Mouse (Mus musculus): ENCODE results near the gene Ccdc84. TPM values are rescaled to one million over a fixed set of nuclear protein-coding genes. Genes with fewer than 3 reads are reported as not detected.
A peak's percentile ranks its signal among the peaks of the same experiment; 100 is the strongest.
"Not testable (repeated sequence)": the region's sequence is repeated elsewhere in the genome, so short reads cannot be mapped to it uniquely, and the experiment has no call there.

The Ccdc84 gene
- total RNA-seq, 2 experiments from 2014 or later = 20.7 to 22.4 TPM

- DNase-seq (ENCODE audit: low spot score in 2 of 2) = no peak
Measured at GRCm38 (mm10) chr9:44410647-44411336, 7.6 kb downstream of the Ccdc84 start.

- not testable (repeated sequence) for DNase-seq (ENCODE audit: low spot score in 2 of 2)
Measured at GRCm38 (mm10) chr9:44408693-44409092, 9.7 kb downstream of the Ccdc84 start.

GRCm38 (mm10) chr9:44407752-44408097, 10.6 kb downstream of the Ccdc84 start:
- no peak for DNase-seq (ENCODE audit: low spot score in 2 of 2)

DNA sequence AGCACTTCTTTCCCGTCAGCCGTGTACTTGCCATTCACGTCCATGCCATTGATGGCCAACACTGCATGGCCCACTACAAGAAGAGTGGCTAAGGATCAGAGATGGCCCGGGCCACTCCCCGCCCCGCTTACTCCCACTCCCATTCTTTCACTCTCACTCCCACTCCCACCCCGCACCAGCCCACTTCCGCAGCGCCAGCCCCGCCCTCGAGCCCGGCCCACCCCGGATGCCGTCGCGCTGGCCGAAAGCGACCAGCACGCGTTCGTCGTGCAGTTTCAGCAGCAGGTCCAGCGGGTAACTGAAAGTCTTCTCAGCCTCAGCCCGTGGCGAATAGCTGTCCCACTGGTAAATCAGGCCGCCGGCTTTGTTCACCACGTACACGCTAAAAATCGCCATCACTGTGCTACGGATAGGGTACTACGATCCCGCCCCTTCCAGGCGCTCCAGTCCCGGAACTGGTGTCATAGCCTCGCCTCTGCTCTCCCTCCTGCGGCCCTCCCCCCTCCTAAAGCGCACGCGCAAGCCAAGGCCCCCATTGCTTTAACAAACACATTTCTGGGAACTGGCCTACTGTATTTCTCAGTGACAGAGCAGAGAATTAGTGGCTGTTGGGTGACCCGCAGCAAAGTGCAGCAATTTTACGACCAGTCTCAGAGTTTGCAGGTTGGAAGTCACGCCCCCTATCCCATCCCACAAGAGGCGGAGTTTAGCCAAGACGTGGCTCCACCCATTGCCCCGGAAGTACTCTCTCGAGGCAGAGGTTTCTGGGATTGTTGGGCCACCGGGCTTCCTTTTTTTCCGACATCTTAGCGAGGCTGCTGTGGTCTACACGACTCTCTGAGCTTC, 11.2 kb downstream of the Ccdc84 start, which contains the start of the genes Rps25 and Trappc4:
Gene Rps25 (plus strand): TSS at position 234 of the 846 bp plus-strand sequence.
Gene Trappc4 (minus strand): TSS at position 695 of the 846 bp plus-strand sequence.
- peak; percentile 92 to 93 for DNase-seq (ENCODE audit: low spot score in 2 of 2)

GRCm38 (mm10) chr9:44405011-44405410, 13.4 kb downstream of the Ccdc84 start:
- DNase-seq (ENCODE audit: low spot score in 2 of 2) = no peak

GRCm38 (mm10) chr9:44401081-44401480, 17.3 kb downstream of the Ccdc84 start:
- DNase-seq (ENCODE audit: low spot score in 2 of 2) = no peak

DNA sequence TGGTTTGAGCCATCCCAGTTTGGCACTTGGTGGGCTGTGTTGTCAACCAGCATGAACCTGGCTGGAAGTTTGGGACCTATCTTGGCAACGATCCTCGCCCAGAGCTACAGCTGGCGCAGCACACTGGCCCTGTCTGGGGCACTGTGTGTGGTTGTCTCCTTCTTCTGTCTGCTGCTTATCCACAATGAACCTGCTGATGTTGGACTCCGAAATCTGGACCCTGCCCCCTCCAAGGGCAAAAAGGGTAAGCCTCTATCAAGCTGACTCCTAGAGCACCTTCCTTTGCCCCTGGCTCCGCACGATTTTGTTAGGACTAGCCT, 18.6 kb downstream of the Ccdc84 start:
- no peak for DNase-seq (ENCODE audit: low spot score in 2 of 2)

DNA sequence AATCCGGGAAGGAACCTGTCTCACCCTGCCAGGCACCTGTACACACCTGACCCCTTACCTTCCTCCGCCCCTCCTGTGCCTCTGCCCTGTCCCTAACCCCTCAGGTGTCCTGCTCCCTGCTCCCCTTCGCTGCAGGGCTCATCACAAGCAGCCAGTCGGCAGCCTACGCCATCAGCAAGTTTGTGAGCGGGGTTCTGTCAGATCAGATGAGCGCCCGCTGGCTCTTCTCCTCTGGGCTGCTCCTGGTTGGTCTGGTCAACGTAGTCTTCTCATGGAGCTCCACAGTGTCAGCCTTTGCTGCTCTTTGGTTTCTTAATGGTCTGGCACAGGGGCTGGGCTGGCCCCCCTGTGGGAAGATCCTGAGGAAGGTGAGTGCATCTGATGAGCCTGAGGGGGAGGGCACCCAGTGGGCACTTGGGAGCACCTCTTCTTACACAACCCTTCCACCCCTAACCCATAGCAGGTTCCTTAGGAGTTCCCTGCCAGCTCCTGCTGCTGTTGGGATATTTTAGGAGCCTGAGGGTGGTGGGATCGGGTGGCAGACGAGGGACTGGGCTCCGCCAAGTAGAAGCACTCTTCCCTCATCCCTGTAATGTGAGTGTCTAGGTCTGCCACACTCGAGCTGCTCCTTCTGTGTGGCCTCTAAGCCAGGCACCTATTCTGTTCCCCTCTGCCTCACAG, 19.1 kb downstream of the Ccdc84 start:
- DNase-seq (ENCODE audit: low spot score in 2 of 2) = no peak

GRCm38 (mm10) chr9:44398551-44398950, 19.8 kb downstream of the Ccdc84 start:
- DNase-seq (ENCODE audit: low spot score in 2 of 2) = no peak

DNA sequence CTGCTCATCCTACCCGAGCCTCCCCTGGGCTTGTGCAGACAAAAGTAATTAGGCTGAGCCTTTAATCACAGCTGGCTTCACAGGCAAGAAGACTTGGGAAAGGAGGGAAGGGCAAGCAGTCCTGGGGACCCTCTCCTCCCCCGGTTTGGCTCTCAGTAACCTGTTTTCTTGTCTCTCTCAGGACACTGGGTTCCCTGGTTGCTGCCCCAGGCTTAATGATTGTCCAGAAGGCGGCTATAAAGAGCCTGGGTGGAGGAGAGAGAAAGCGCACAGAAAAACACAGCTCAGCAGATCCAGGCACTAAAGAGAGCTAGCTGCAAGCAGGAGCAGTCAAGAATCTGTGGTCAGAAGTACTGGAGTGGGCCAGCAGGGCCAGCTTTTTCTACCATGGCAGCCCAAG, 20.3 kb downstream of the Ccdc84 start:
- DNase-seq (ENCODE audit: low spot score in 2 of 2) = no peak

GRCm38 (mm10) chr9:44396684-44397411, 21.5 kb downstream of the Ccdc84 start, which contains the start of gene Slc37a4:
Gene Slc37a4 (plus strand): TSS chr9:44396852.
- DNase-seq (ENCODE audit: low spot score in 2 of 2) = peak; percentile 84 to 87

GRCm38 (mm10) chr9:44391466-44391865, 26.9 kb downstream of the Ccdc84 start:
- peak; percentile 74 to 79 for DNase-seq (ENCODE audit: low spot score in 2 of 2)

DNA sequence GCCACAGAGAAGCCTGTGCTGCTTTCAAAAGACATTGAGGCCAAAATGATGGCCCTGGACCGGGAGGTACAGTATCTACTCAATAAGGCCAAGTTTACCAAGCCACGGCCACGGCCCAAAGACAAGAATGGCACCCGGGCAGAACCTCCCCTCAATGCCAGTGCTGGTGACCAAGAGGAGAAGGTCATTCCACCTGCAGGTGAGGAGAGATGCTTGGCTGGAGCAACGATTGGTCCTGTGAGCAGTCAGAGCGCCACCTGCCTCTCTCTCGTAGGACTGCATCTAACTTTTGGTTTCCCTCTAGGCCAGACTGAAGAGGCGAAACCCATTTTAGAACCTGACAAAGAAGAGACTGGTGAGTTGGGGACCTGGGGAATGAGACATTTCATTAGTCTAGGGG, 29.1 kb downstream of the Ccdc84 start:
- DNase-seq (ENCODE audit: low spot score in 2 of 2) = peak; percentile 47 to 57

GRCm38 (mm10) chr9:44387221-44387620, 31.1 kb downstream of the Ccdc84 start:
- no peak for DNase-seq (ENCODE audit: low spot score in 2 of 2)

DNA sequence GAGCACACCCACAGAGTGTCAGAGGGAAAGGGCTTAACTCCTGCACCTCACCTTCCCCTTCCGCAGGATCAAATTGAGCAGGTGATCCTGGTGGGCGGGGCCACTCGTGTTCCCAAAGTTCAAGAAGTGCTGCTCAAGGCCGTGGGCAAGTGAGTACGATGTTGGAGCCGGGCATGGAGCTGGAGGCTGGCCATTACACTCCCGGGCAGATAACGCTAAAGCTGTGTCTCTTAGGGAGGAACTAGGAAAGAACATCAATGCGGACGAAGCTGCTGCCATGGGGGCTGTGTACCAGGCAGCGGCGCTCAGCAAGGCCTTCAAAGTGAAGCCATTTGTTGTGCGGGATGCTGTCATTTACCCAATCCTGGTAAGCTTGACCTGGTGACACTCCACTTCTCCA, 33.8 kb downstream of the Ccdc84 start:
- no peak for DNase-seq (ENCODE audit: low spot score in 2 of 2)

DNA sequence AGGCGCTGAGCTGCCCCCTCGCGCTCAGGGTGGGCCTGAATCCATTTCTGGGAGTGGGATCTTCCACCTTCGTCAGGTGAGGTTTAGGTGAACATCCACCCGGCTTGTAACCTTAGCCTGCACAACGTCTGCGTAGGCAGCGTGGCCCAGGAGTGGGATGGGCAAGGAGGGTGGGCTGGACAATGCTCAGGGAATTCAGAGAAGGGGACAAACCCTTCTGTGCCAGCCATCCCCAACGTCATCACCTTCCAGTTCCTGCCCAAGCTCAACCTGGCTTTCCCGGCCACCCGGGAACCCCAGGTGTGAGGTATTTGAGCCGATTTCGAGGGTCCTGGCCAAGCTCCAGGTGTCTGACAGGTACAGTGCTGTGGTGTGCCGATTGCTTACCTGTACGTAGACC, 38.5 kb downstream of the Ccdc84 start:
- no peak for DNase-seq (ENCODE audit: low spot score in 2 of 2)

- peak; percentile 99 for DNase-seq (ENCODE audit: low spot score in 2 of 2)
Measured at GRCm38 (mm10) chr9:44379054-44379834, 39.1 kb downstream of the Ccdc84 start, which contains the start of gene Hyou1. Gene Hyou1 (plus strand): TSS chr9:44379490.

GRCm38 (mm10) chr9:44378153-44378730, 40.1 kb downstream of the Ccdc84 start:
- DNase-seq (ENCODE audit: low spot score in 2 of 2) = no peak

DNA sequence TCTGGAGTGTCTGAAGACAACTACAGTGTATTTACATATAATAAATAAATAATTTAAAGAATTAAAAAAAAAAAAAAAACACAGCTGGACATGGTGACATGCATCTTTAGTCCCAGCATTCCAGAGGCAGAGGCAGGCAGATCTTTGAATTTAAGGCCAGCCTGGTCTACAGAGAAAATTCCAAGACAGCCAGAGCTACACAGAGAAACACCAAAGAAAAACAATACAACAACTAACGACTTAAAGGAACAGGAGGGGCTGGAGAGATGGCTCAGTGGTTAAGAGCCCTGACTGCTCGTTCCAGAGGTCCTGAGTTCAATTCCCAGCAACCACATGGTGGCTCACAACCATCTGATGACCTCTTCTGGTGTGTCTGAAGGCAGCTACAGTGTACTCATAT, 41.0 kb downstream of the Ccdc84 start:
- DNase-seq (ENCODE audit: low spot score in 2 of 2) = not testable (repeated sequence)

- DNase-seq (ENCODE audit: low spot score in 2 of 2) = no peak
Measured at GRCm38 (mm10) chr9:44376141-44376540, 42.2 kb downstream of the Ccdc84 start.
